Mouse (Mus musculus) hindlimb bud, embryonic 11.5 days (tissue): ENCODE results near the gene Ndufaf3.

Source experiments
- DNase-seq: peaks from one replicate; pipeline ENCODE4 v3.0.0-alpha.2; 2012; ENCODE audit warnings: low read depth, low spot score; ENCODE audit errors: extremely low spot score

Gene Ndufaf3

DNA sequence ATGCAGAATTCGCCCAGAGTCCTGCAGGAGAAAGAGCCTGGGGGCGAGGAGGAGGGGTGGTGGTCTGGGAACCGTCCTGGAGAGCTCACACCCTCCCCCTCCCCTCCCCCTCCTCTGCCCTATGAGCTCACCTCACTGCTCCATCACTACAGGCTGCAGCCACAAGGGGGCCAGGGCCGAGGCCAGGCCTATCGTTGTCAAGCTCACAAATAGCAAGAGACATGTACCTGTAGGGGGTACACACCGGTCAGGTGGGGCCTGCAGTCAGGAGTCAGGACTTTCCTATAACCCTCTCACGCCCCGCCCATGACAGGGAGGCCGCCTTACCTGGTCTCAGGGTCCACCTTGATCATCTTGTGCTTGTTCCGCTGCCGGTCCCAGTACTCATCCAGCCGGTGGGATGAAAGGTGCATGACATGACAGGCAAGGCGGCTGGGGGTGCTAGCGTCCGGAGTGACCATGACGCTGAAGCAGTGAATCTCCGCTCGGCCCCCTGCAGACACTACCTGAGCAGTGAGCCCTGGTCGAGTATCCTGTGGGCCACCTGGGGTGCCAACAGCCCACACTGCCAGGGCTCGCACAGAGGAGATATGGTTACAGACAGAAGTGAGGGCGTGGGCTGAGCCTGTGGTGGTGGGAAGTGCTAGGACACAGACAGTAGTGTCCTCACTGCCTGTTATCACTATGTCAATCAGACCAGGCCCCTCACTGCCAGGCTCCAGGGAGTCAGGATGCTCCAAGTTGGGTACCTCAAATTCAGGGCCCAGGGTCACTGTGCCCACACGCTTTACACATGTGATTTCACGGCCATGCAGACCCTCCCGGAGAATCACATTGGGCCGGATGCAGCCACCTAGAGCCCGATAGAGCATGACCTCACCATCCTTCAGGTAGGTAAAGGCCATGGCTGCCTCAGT, 6.8 kb upstream of the Ndufaf3 start:
- DNase-seq, result no peak

DNA sequence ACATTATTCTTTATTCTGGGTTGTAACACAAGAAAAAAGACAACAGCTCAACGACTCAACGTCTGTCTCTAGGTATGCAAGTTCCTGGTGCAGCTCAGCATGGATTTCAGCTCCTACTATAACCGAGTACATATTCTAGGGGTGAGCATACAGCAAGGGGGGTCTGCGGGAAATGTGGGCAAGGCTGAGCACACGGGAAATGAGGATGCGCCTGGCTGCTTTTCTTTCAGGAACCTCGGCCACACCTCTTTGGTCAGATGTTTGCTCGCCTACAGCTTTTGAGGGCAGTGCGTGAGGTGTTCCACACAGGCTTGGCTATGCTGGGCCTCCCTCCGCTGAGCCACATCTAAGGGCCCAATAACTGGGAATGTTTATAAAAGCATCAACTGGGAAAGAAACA, 5.1 kb upstream of the Ndufaf3 start:
- DNase-seq, result no peak

DNA sequence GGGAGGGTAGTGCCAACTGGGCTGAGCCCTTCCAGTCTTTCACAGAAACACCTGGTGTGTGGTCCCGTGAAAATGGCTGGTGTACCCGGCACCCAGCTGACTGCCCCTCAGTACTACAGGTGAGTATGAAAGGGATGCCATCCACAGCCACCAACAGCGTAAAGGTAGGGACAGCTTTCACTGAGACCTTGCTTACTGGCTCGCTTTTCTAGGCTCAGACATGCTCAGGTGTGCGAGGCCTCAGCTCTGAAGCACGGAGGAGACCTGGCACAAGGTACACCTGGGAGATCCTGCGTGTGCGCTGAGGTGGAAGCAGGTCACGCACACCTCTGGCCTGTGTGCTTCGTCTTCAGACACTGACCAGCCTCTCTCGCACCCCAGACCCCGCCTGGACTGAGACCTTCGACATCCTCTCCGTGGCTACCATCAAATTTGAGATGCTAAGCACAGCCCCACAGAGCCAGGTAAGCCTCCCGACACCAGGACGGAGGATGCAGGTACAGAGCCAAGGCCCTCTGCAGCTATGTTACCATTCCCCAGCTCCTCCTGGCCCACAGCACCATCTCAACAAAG, 4.3 kb upstream of the Ndufaf3 start:
- no peak for DNase-seq

DNA sequence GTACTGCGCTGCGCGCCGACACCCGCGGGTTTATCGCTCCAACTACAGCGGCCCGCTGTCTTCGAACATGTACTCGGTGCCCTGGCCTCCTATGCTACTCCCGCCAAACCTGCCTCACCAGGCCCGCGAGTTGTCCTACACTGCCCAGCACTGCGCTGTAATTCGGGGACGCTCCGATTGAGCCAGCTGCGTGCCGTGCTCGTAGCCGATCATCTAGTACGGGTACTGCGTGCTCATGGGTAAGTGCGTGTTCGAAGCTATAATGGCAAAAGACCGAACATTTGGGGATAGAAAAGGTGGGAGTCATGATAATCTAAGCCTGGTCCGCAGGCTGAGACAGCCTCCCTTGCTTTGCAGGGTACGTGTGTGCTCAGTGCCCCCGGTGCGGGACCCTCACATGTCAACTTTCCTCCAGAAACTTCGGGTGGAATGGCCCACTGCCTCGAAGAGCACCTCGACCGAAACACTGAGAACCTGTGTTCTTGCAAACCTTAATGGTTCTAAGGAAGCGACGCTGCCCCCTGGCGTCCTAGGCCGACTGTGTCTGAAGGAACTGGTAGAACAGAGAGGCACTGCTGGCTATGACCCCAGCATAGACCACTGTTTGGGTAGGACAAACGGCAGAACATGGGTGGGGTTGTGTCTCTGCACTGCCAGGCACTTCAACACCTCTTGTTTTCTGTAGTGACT, 3.1 kb upstream of the Ndufaf3 start:
- DNase-seq, result no peak

DNA sequence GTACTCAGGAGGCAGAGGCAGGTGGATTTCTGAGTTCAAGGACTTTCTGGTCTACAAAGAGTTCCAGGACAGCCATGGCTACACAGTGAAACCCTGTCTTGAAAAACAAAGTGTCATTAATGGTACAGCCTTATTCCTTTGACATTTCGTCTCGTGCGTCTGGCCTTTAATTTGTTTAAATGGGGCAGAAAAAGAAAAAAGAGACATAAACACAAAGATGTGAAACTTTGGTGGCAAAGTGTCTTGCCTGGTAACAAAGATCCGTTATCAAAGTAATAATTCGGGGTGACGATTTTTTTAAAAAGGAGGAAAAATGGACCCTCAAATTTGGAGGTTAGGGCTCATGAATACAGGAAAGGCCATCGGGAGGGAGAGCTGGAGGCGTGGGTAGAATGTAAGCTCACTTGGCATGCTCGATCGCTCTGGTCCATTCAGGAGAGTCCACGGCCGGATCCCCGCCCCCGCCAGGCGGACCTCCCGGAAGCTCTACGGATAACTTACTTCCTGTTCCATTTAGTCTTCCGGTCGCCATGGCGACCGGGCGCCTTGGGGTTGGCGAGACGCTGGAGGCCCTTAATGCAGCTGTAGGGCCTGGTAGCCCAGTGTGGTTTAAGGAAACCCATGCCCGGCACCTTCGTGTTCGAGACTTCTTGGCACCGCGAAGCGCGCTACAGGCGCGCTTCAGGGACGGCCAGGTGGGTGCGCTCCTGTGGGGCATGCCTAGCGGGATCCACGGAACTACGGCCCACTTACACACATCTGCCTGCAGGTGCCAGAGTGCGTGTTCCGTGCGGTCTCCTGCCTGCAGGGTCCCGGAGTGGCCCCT, 2.4 kb upstream of the Ndufaf3 start, which contains the start of gene Dalrd3:
Dalrd3 (plus strand) TSS at position 506 of the 826 bp plus-strand sequence.
- peak; percentile 89 for DNase-seq

DNA sequence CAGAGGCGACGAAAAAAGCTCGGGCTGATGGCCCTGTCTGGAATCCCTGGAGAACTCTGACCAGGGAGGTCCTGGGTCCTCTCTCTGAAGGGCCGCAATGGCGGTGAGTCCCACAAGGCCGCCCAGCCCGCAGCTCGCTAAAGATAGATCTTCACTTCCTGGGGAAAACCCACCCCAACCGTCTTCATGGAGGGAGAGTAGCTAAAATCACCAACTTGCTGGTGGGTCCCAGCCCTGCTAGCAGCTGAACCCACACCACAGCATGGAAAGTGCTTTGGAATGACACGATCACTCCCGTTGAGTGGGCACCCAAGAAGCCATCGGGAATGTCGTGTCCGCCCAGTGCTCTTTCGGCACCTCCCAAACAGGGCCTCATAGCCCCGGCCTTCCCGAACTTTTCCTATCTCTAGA, 1.3 kb upstream of the Ndufaf3 start:
- DNase-seq, result no peak

DNA sequence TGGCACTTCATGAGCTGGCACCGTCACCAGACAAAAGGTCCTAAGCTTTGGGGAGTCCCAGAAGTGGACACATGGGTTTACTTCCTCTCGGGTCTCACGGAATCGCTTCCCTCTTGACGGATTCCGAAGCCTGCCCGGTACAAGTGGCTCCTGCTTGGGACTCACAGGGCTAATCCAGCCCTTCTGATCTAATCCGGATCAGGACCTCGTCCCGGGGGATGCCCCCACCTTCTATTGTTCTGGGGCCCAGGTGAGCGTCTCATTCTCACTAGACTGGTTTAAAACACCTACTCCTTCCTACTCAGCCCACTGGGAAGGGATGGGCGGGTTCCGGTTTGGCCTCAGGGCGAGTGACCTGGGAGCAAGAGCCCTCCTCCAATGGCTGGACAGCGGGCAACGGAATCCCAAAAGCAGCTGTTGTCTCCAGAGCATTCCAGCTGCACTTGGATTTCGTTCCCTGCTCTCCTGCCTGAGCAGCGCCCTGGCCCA, 741 bp upstream of the Ndufaf3 start:
- DNase-seq, result no peak

DNA sequence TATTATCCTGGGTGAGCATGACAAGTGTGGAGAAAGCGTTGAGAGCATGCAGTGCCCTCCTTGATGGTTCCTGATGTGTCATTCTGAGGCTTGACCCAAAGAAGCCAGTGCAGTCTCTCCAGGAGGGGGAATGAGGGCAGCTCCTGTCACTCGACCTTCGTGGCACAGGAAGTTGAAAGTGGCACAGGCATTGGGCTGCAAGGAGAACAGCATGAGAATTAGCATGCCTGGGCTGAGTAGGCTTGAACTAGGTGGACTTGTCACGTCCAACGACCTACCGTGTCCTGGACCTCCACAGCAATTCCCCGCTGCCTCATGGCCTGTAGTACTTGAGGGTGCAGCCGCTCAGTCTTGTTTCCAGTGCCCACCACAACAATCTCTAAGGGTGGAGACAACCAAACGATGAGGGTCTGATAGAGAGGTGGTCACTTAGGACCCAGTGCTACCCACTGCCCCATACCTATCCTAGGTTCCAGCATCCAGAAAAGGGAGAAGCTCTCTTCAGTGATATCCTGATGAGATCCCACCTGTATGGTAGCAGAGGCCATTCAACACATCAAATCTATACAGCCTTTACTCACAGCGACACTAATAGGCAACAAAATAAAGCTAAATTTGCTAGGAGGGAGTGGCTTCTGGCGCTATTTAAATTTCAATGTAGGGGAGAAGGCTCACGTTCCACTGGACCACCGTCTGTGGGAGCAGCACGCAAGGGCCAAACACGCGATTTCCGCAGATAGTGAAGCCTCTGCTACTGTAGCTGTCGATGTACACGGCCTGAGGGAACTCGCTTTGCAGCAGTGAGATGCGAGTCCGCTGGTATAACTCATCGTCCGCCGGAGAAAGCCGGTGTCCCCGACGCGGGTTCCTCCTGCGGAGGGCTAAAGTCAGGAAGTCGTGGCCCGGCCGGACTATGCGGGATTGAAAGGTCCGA, 1.1 kb downstream of the Ndufaf3 start:
- DNase-seq, result no peak

DNA sequence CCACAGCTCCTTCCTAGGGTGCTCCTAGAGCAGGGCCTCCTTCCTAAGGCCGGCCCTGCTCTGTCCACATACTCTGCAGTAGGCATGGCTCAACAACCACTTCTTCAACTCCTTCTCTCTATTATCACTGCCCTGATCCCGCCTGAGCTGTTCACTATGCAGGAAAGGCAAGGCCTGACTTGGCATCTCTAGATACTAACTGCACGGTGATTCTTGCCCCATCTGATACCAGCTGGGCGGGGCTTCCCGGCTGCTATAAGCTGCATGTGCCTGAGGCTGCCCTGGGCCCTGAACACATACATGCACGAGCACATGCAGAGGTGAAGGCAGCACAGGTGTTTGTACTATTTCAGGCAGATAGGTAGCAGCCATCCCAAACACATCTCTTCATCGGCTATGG, 3.1 kb downstream of the Ndufaf3 start:
- no peak for DNase-seq

DNA sequence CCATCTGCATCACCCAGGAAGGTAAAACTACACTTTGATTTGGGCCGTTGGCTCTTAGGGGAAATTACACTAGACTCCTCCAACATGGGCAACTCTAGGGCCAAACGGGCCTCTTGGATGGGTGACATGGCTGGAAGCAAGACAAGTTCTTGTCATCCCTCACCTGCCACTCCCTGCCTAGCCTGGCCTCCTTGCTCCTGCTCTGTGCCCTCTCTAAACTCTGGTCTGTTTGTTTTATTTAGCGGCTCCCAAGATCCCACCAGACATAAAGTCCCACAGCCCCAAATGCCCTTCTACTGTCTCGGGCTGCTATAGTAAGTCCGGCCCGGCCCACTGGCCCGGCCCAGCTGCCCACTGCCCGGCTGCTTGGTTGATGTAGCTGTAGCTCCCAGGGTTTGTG, 3.6 kb downstream of the Ndufaf3 start:
- DNase-seq, result no peak

DNA sequence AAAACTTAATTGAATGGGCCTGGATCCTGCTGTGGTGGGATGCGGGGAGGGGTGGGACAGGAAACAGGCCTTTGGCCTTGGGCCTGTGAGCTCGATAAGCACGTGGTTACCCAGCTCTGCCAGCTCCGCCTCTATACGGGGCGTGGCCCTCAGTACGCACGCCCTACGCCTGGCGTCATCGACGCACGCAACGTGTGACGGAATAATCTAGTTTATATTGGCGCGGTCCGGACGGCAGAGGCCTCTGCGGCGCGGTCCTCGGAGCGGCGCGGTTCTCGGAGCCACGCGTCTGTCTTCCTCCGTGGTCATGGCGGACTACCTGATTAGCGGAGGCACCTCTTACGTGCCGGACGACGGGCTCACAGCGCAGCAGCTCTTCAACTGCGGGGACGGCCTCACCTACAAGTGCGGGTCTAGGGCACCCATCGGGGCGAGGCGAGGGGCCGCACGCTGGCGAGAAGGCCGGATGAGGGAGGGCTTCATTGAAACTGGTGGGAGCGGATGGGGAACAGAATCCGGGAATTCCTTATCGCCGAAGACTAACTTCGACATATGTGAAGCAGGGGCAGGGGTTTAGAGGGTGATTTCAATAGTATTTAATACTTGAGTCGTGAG, 6.9 kb downstream of the Ndufaf3 start, which contains the start of gene Impdh2:
Impdh2 (plus strand) TSS at position 60 of the 615 bp plus-strand sequence.
- peak; percentile 95 for DNase-seq

DNA sequence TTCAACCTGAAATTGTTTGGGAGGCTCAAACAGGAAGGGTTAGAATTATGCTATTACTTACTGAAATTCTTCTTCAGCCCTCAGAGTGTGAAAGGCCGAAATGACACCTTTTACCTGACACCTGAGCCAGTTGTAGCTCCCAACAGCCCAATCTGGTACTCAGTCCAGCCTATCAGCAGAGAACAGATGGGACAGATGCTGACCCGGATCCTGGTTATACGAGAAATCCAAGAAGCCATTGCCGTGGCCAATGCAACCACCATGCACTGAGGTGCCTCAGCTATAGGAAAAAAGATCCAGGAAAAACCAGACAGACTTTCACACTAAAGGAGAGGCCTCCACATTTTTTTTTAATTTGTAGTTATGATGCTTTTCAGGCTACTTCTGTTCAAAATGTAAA, 8.1 kb downstream of the Ndufaf3 start:
- no peak for DNase-seq

DNA sequence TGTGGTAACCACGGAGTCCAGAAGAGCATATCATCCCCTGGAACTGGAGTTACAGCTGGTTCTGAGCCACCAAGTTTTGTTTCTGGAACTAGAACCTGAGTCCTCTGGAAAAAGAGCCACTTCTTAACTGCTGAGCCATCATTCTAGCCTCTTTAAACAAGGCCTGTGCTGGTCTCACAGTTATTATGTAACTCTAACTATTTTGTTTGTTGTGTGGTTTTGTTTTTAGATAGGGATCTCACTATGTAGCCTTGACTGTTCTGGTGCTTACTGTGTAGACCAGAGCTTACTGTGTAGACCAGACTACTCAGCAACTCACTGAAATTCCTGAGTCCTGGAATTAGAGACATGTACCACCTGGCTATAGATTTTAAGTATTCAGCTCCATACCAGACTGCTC, 20.4 kb downstream of the Ndufaf3 start:
- no peak for DNase-seq

DNA sequence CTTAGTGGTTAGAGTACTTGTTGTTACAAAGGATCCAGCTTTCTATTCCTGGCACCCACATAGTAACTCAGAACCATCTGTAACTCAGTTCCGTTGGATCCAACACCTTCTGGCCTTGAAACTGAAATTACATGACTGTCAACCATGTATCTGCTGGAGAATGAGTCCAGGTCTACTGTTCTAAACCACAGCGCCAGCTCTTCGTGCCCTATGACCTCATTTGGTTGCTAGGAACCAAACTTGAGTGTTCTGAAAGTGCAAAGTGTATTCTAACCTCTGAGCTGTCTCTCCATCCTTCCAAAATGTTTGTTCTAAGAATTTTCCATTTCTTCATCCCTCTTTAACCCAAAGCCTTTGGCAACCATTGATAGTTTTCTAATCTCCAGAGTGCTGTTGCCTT, 21.2 kb downstream of the Ndufaf3 start:
- DNase-seq, result no peak

DNA sequence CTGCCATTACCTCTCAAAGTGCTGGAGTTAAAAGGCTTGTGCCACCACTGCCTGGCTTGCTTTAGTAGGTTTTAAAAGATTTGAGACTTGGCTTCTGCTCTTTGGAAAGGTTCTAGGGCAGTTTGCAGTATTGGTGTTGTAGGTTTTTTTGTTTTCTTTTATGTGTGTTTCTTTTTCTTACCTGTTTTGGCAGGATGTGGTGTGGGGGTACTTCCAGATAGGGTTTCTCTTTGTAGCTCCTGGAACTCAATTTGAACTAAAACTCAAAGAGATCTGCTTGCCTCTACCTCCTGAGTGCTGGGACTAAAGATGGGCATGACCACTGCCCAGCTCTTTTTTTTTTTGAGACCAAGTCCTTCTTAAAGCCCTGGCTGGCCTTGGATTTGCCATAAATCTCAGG, 26.4 kb downstream of the Ndufaf3 start:
- no peak for DNase-seq

DNA sequence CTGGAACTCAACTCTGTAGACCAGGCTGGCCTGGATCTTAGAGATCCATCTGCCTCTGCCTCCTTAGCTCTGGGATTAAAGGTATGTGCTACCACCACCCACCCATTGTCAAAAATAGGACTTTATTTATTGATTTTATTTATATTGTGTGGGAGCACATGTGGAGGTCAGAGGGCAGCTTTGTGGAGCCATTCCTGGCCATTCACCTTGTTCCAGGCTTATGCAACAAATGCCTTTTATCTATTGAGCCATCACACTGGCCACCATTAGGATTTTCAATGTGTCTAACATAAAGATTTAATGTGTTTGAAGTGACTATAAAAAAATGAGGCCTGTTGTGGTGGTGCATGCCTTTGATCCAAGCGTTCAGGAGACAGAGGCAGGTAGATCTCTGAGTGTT, 35.7 kb downstream of the Ndufaf3 start:
- no peak for DNase-seq

DNA sequence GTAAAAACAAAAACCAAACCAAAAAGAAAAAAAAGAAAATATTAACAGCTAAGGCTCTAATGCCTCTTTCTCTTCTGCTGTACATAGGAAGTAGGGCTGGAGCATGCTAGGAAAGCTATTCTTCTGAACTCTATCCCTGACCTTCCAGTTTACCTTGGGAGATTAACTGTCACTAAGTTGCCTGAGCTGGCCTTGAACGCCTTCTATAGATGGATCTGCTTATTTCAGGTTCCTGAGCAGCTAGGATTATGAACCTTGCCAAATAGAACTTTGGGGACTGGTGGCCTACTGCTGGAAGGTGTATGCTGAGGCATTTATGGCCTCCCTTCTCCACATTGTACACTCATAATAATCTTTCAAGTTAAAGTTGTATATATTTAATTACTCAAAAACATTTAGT, 36.3 kb downstream of the Ndufaf3 start:
- DNase-seq, result no peak

DNA sequence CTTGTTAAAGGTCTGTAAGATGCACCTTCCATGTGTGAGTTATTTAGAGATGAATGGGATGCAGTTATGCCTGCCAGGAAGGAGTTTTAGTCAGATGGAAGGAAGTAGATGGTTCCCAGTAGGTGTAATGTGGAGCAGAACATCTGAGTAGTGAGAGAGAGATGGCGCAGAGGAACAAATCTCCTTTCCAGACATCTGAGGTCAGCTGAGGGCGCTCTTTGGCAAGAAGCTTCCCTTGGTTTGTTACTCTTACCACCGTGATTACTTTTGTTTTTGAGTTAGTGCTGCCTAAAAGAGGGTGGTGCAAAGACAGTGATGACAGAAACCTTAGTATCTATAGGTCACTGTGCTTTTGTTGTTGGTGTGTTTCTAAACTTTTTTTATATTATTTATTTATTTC, 41.8 kb downstream of the Ndufaf3 start:
- no peak for DNase-seq

DNA sequence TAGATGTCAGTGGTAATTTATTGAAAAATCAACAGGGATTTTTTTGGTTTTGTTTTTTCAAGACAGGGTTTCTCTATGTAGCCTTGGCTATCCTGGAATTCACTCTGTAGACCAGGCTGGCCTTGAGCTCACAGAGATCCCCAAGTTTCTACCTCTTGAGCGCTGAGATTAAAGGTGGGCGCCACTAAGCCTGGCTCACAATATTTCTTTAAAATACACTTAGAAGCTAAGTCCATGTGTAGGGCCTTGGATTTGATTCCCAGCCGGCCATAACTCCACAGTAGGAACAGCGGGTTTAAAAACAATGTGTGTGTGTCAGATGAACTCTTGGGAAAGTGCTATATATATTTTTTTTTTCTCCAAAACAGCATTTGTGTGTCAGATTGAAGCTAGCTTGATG, 43.9 kb downstream of the Ndufaf3 start:
- no peak for DNase-seq
